Mouse (Mus musculus) hindbrain, embryonic 12.5 days (tissue): ENCODE measurements around the gene Ptma. TPM values are rescaled to one million over a fixed set of nuclear protein-coding genes. Genes with fewer than 3 reads are reported as not detected.
A peak's percentile ranks its signal among the peaks of the same experiment; 100 is the strongest.

Source experiments
- ATAC-seq: fragments of 200-750 bp; cut with Nextera tagmentation; 2 replicates; pipeline ENCODE4 v1.8.0; 2017; ENCODE audit warnings: moderate TSS enrichment; ENCODE audit not compliant: low FRiP score
- H3K27ac ChIP-seq: fragments of 300-500 bp; sonication (generic); 2 replicates; pipeline ENCODE4 v1.5.1; 2016; ENCODE audit warnings: mild to moderate bottlenecking
- H3K27me3 ChIP-seq: fragments of 300-500 bp; sonication (generic); 2 replicates; pipeline ENCODE4 v1.6.1; 2016; ENCODE audit warnings: mild to moderate bottlenecking
- H3K36me3 ChIP-seq: fragments of 300-500 bp; sonication (generic); 2 replicates; pipeline ENCODE4 v1.6.1; 2016; ENCODE audit warnings: mild to moderate bottlenecking
- H3K4me1 ChIP-seq: fragments of 300-500 bp; sonication (generic); 2 replicates; pipeline ENCODE4 v1.6.1; 2016
- H3K4me2 ChIP-seq: fragments of 300-500 bp; sonication (generic); replicated peaks from 2 replicates; pipeline ENCODE4 v1.6.1; 2016; ENCODE audit warnings: mild to moderate bottlenecking
- H3K4me3 ChIP-seq: fragments of 300-500 bp; sonication (generic); 2 replicates; pipeline ENCODE4 v1.5.1; 2016; ENCODE audit warnings: mild to moderate bottlenecking
- H3K9ac ChIP-seq: fragments of 300-500 bp; sonication (generic); 2 replicates; pipeline ENCODE4 v1.6.1; 2016; ENCODE audit warnings: mild to moderate bottlenecking, moderate library complexity
- H3K9me3 ChIP-seq: fragments of 300-500 bp; sonication (generic); replicated peaks from 2 replicates; pipeline ENCODE4 v1.6.1; 2016; ENCODE audit warnings: mild to moderate bottlenecking
- WGBS: fragments of 180-500 bp; shearing (Covaris S2); methylation state at CpG from one replicate; pipeline ENCODE4 v1.1.7; 2016; 5-methylcytosine and 5-hydroxymethylcytosine counted together
- polyA plus RNA-seq: library from polyadenylated mRNA; unstranded; fragments of >200 nt; fragmentation: Nextera tagmentation; extraction: Ambion mirVana; gene quantifications from 2 replicates; pipeline ENCODE4 v1.2.1, GENCODE M21; 2016

The Ptma gene
- polyA plus RNA-seq, 1 experiment from 2014 or later: 2,735 TPM

GRCm38 (mm10) chr1:86498611-86499010 lies 27.9 kb upstream of the Ptma start:
- H3K9ac ChIP-seq: no peak overlapping the region
- H3K4me1 ChIP-seq: peaks cover 40% of the 10 kb centered on the region

GRCm38 (mm10) chr1:86499903-86500302 lies 26.6 kb upstream of the Ptma start:
- Histone ChIP-seq H3K4me3 (no peak overlapping the region), H3K9me3 (no peaks in the 10 kb centered on the region), H3K27me3 (no peaks in the 10 kb centered on the region), H3K4me2 (no peak overlapping the region), H3K36me3 (no peaks in the 10 kb centered on the region), H3K4me1 (peaks cover 47% of the 10 kb centered on the region), H3K9ac (no peak overlapping the region), H3K27ac (no peak overlapping the region)
- no peak for ATAC-seq
- 32% methylated on average over 3 of the region's 3 CpGs for WGBS

More at GRCm38 (mm10) chr1:86498611-86499010, 27.9 kb upstream of the Ptma start:
- Histone ChIP-seq H3K4me3 (no peak overlapping the region), H3K9me3 (no peaks in the 10 kb centered on the region), H3K36me3 (no peaks in the 10 kb centered on the region), H3K27me3 (no peaks in the 10 kb centered on the region), H3K4me2 (no peak overlapping the region), H3K27ac (0 out of 2 replicates have a peak overlapping the region, but pooled peaks have one; percentile 30)
- WGBS: 41% methylated on average over 1 of the region's 1 CpGs
- no peak for ATAC-seq

- peak overlapping the region; percentile 69; the same call in 1 of the 2 replicates for H3K27ac ChIP-seq
- H3K9me3 ChIP-seq: no peaks in the 10 kb centered on the region
- H3K4me2 ChIP-seq: no peak overlapping the region
- 75% methylated on average over 4 of the region's 4 CpGs for WGBS
- no peak overlapping the region for H3K9ac ChIP-seq
- no peaks in the 10 kb centered on the region for H3K36me3 ChIP-seq
- H3K27me3 ChIP-seq: no peaks in the 10 kb centered on the region
- H3K4me1 ChIP-seq: peaks cover 54% of the 10 kb centered on the region
- no peak overlapping the region for H3K4me3 ChIP-seq
- ATAC-seq: no peak
These were observed 25.8 kb upstream of the Ptma start for GRCm38 (mm10) chr1:86500681-86501080.

- Histone ChIP-seq H3K27me3 (no peaks in the 10 kb centered on the region), H3K36me3 (no peaks in the 10 kb centered on the region), H3K9me3 (no peaks in the 10 kb centered on the region), H3K4me1 (peaks cover 57% of the 10 kb centered on the region), H3K4me3 (no peak overlapping the region), H3K4me2 (no peak overlapping the region), H3K27ac (peak overlapping the region; percentile 69), H3K9ac (no peak overlapping the region)
- ATAC-seq: no peak
- 31% methylated on average over 6 of the region's 6 CpGs for WGBS
These were observed 25.4 kb upstream of the Ptma start for GRCm38 (mm10) chr1:86501114-86501532.

- Histone ChIP-seq H3K9ac (no peak overlapping the region), H3K9me3 (no peaks in the 10 kb centered on the region), H3K27ac (peak overlapping the region; percentile 69), H3K27me3 (no peaks in the 10 kb centered on the region), H3K36me3 (no peaks in the 10 kb centered on the region), H3K4me2 (peak overlapping the region; percentile 23), H3K4me1 (peaks cover 61% of the 10 kb centered on the region), H3K4me3 (no peak overlapping the region)
- ATAC-seq: no peak
- 1% methylated on average over 4 of the region's 4 CpGs for WGBS
These were observed 25.0 kb upstream of the Ptma start for GRCm38 (mm10) chr1:86501559-86501958.

- H3K4me2 ChIP-seq: peak overlapping the region; percentile 23
- peaks cover 65% of the 10 kb centered on the region for H3K4me1 ChIP-seq
- no peaks in the 10 kb centered on the region for H3K27me3 ChIP-seq
- 9% methylated on average over 14 of the region's 17 CpGs for WGBS
- H3K27ac ChIP-seq: peak overlapping the region; percentile 69
- no peaks in the 10 kb centered on the region for H3K36me3 ChIP-seq
- ATAC-seq: no peak
- no peaks in the 10 kb centered on the region for H3K9me3 ChIP-seq
- peak overlapping the region; percentile 46 for H3K9ac ChIP-seq
- H3K4me3 ChIP-seq: no peak overlapping the region
These were observed 24.1 kb upstream of the Ptma start for GRCm38 (mm10) chr1:86502221-86503048.

GRCm38 (mm10) chr1:86503165-86503747 lies 23.3 kb upstream of the Ptma start:
- peak overlapping the region; percentile 41 for H3K4me3 ChIP-seq
- H3K9me3 ChIP-seq: no peaks in the 10 kb centered on the region
- peak overlapping the region; percentile 72 for H3K4me2 ChIP-seq
- 6% methylated on average over 16 of the region's 16 CpGs for WGBS
- no peaks in the 10 kb centered on the region for H3K27me3 ChIP-seq
- H3K9ac ChIP-seq: peak overlapping the region; percentile 78
- ATAC-seq: peak; percentile 9
- peaks cover 59% of the 10 kb centered on the region for H3K4me1 ChIP-seq
- peak overlapping the region; percentile 93 for H3K27ac ChIP-seq
- H3K36me3 ChIP-seq: no peaks in the 10 kb centered on the region

GRCm38 (mm10) chr1:86503906-86504696 lies 22.4 kb upstream of the Ptma start:
- WGBS: under 1% methylated on average over 63 of the region's 64 CpGs
- H3K27me3 ChIP-seq: no peaks in the 10 kb centered on the region
- H3K9ac ChIP-seq: peak overlapping the region; percentile 78
- H3K4me3 ChIP-seq: peak overlapping the region; percentile 41
- no peaks in the 10 kb centered on the region for H3K36me3 ChIP-seq
- H3K4me1 ChIP-seq: peaks cover 52% of the 10 kb centered on the region
- H3K4me2 ChIP-seq: peak overlapping the region; percentile 72
- ATAC-seq: peak; percentile 87
- H3K9me3 ChIP-seq: no peaks in the 10 kb centered on the region
- H3K27ac ChIP-seq: peak overlapping the region; percentile 93

GRCm38 (mm10) chr1:86504697-86505421 lies 21.7 kb upstream of the Ptma start:
- no peaks in the 10 kb centered on the region for H3K9me3 ChIP-seq
- no peak for ATAC-seq
- H3K4me1 ChIP-seq: peaks cover 57% of the 10 kb centered on the region
- peak overlapping the region; percentile 93 for H3K27ac ChIP-seq
- H3K9ac ChIP-seq: peak overlapping the region; percentile 78
- peak overlapping the region; percentile 41 for H3K4me3 ChIP-seq
- peak overlapping the region; percentile 72 for H3K4me2 ChIP-seq
- 18% methylated on average over 19 of the region's 19 CpGs for WGBS
- H3K27me3 ChIP-seq: no peaks in the 10 kb centered on the region
- H3K36me3 ChIP-seq: no peaks in the 10 kb centered on the region

- 47% methylated on average over 1 of the region's 1 CpGs for WGBS
- no peak for ATAC-seq
- no peaks in the 10 kb centered on the region for H3K36me3 ChIP-seq
- peak overlapping the region; percentile 72; the same call in 1 of the 2 replicates for H3K4me2 ChIP-seq
- H3K4me1 ChIP-seq: peaks cover 57% of the 10 kb centered on the region
- H3K27ac ChIP-seq: peak overlapping the region; percentile 93
- 0 out of 2 replicates have a peak overlapping the region, but pooled peaks have one; percentile 41 for H3K4me3 ChIP-seq
- H3K9me3 ChIP-seq: no peaks in the 10 kb centered on the region
- H3K9ac ChIP-seq: peak overlapping the region; percentile 78
- no peaks in the 10 kb centered on the region for H3K27me3 ChIP-seq
These were observed 21.1 kb upstream of the Ptma start for GRCm38 (mm10) chr1:86505461-86505860.

GRCm38 (mm10) chr1:86506420-86506819 lies 20.1 kb upstream of the Ptma start:
- no peak overlapping the region for H3K4me2 ChIP-seq
- WGBS: 74% methylated on average over 5 of the region's 5 CpGs
- peaks cover 61% of the 10 kb centered on the region for H3K4me1 ChIP-seq
- H3K36me3 ChIP-seq: no peaks in the 10 kb centered on the region
- ATAC-seq: no peak
- H3K4me3 ChIP-seq: no peak overlapping the region
- no peaks in the 10 kb centered on the region for H3K9me3 ChIP-seq
- H3K9ac ChIP-seq: no peak overlapping the region
- H3K27ac ChIP-seq: peak overlapping the region; percentile 93; the same call in 1 of the 2 replicates
- H3K27me3 ChIP-seq: no peaks in the 10 kb centered on the region
